Mouse (Mus musculus) frontal cortex, adult (tissue): ENCODE measurements at regions not wholly inside any gene's neighbourhood (a gene's known extent, or its start where the extent isn't known, plus 50 kb on each side); places are given as distances from the start of the nearest gene placed in this dataset.
"Not testable (repeated sequence)": the region's sequence is repeated elsewhere in the genome, so short reads cannot be mapped to it uniquely, and the experiment has no call there.

Experiments used
- ATAC-seq: cut with Nextera tagmentation; 2 replicates; pipeline ENCODE4 v1.9.2; 2017; ENCODE audit warnings: mild to moderate bottlenecking, moderate library complexity, mixed read lengths; ENCODE audit not compliant: low TSS enrichment

- ATAC-seq: not testable (repeated sequence)
These were observed 1759.9 kb upstream of the Slc39a10 start for GRCm38 (mm10) chr1:48652545-48652944.

GRCm38 (mm10) chr1:48651387-48651786 lies 1758.7 kb upstream of the Slc39a10 start:
- no peak for ATAC-seq

- ATAC-seq: peak; percentile 67; the same call in 1 of the 2 replicates
These were observed 1724.5 kb upstream of the Slc39a10 start for GRCm38 (mm10) chr1:48617156-48617555.

- ATAC-seq: peak; percentile 100
These were observed 1716.4 kb upstream of the Slc39a10 start for GRCm38 (mm10) chr1:48609026-48609425.
